Mouse (Mus musculus) G1E (cell line): ENCODE measurements around the gene Wnt2. TPM values are rescaled to one million over a fixed set of nuclear protein-coding genes. Genes with fewer than 3 reads are reported as not detected.
A peak's percentile ranks its signal among the peaks of the same experiment; 100 is the strongest.

Source experiments
- ATAC-seq: 2 replicates; pipeline ENCODE4 v1.8.0; 2016; ENCODE audit warnings: mild to moderate bottlenecking; ENCODE audit not compliant: insufficient number of reproducible peaks, poor library complexity, low FRiP score, severe bottlenecking; ENCODE audit errors: extremely low read depth
- DNase-seq: peaks from one replicate; pipeline ENCODE4 v3.0.0; 2012; ENCODE audit warnings: low spot score
- H3K27me3 ChIP-seq: 2 replicates; pipeline ENCODE4 v1.6.1; 2012; ENCODE audit warnings: mild to moderate bottlenecking, low read length, inconsistent platforms; ENCODE audit not compliant: insufficient read depth
- H3K36me3 ChIP-seq: replicated peaks from 2 replicates; pipeline ENCODE3; 2012; ENCODE audit warnings: mild to moderate bottlenecking, inconsistent platforms
- H3K4me1 ChIP-seq: 2 replicates; pipeline ENCODE4 v1.6.1; 2012; ENCODE audit warnings: low read depth, low read length, inconsistent platforms, mixed read lengths; ENCODE audit not compliant: insufficient read depth
- H3K4me3 ChIP-seq: 2 replicates; pipeline ENCODE4 v1.5.1; 2012; ENCODE audit warnings: low read depth, mild to moderate bottlenecking, inconsistent platforms, low read length, moderate library complexity, mixed read lengths
- H3K9me3 ChIP-seq: replicated peaks from 2 replicates; pipeline ENCODE4 v1.6.1; 2012; ENCODE audit warnings: inconsistent platforms
- CTCF ChIP-seq: IDR thresholded peaks from 2 replicates; pipeline ENCODE4 v1.5.1; 2012; ENCODE audit warnings: low read depth, low read length, inconsistent platforms, mixed read lengths
- GATA1 ChIP-seq: IDR thresholded peaks from 2 replicates; pipeline ENCODE4 v1.6.1; 2012; ENCODE audit warnings: borderline replicate concordance, low read length, inconsistent platforms, mixed read lengths
- GATA2 ChIP-seq: IDR thresholded peaks from 2 replicates; pipeline ENCODE4 v1.6.1; 2012; ENCODE audit warnings: low read depth, low read length, inconsistent platforms, borderline replicate concordance
- POLR2AphosphoS5 ChIP-seq: IDR thresholded peaks from 2 replicates; pipeline ENCODE4 v1.6.1; 2012; ENCODE audit warnings: low read depth, low read length, inconsistent platforms; ENCODE audit not compliant: insufficient replicate concordance
- TAL1 ChIP-seq: conservative IDR thresholded peaks from 2 replicates; pipeline ENCODE4 v1.6.1; 2012; ENCODE audit warnings: low read depth, low read length, inconsistent platforms, mixed read lengths
- polyA plus RNA-seq: library from polyadenylated mRNA; stranded (reverse); fragments of >175 nt; gene quantifications from 2 replicates; pipeline ENCODE4 v1.2.3, GENCODE M21; 2012
- total RNA-seq, 2 experiments: library from RNA; stranded (forward) in 1 of 2; stranded (reverse) in 1 of 2; fragments of 200-1000 nt in 1 of 2; fragments of >200 nt in 1 of 2; fragmentation: Nextera tagmentation in 1 of 2; gene quantifications; 2 replicates each; pipeline ENCODE4 v1.2.3; 2014 to 2017

The Wnt2 gene
- total RNA-seq (2014; fragmentation: Nextera tagmentation) (0.44 and 1.4 TPM in 2 replicates), total RNA-seq (2017) (0.23 and 0.49 TPM in 2 replicates), polyA plus RNA-seq (0.04 TPM in 2 replicates)

GRCm38 (mm10) chr6:18029746-18030656 lies at the start of gene Wnt2:
Wnt2 (minus strand) TSS chr6:18030585.
- peak within 1 kb of the TSS; percentile 63 for H3K4me3 ChIP-seq
- ATAC-seq: peak; percentile 66
- H3K9me3 ChIP-seq: no peaks in the 10 kb centered on the region
- H3K36me3 ChIP-seq: no peaks in the 10 kb centered on the region
- no peak for TF ChIP-seq TAL1
- TF ChIP-seq GATA2: no peak
- TF ChIP-seq CTCF: no peak
- no peak for TF ChIP-seq GATA1
- TF ChIP-seq POLR2AphosphoS5: no peak
- H3K27me3 ChIP-seq: peaks cover 46% of the 10 kb centered on the region
- peak; percentile 42 for DNase-seq
- peaks cover 23% of the 10 kb centered on the region for H3K4me1 ChIP-seq

- H3K4me1 ChIP-seq: peaks cover 12% of the 10 kb centered on the region
- no peaks in the 10 kb centered on the region for H3K27me3 ChIP-seq
- ATAC-seq: no peak
- H3K4me3 ChIP-seq: no peak overlapping the region
- TF ChIP-seq GATA2 (no peak), GATA1 (no peak), POLR2AphosphoS5 (no peak), TAL1 (no peak), CTCF (0 out of 2 replicates have a peak, but pooled peaks have one; percentile 8)
- peak; percentile 13 for DNase-seq
- no peaks in the 10 kb centered on the region for H3K36me3 ChIP-seq
- H3K9me3 ChIP-seq: no peaks in the 10 kb centered on the region
Measured at GRCm38 (mm10) chr6:18078615-18079014, 48.2 kb upstream of the Wnt2 start.

- Histone ChIP-seq H3K27me3 (no peaks in the 10 kb centered on the region), H3K4me1 (peaks cover 12% of the 10 kb centered on the region), H3K9me3 (no peaks in the 10 kb centered on the region), H3K4me3 (no peak overlapping the region), H3K36me3 (no peaks in the 10 kb centered on the region)
- DNase-seq: no peak
- TF ChIP-seq GATA2 (no peak), GATA1 (no peak), POLR2AphosphoS5 (no peak), CTCF (no peak), TAL1 (no peak)
- ATAC-seq: no peak
Measured at GRCm38 (mm10) chr6:18076986-18077385, 46.6 kb upstream of the Wnt2 start.

GRCm38 (mm10) chr6:18076577-18076976 lies 46.2 kb upstream of the Wnt2 start:
- ATAC-seq: peak; percentile 60
- TF ChIP-seq GATA1: no peak
- peak; percentile 19; the same call in 1 of the 2 replicates for TF ChIP-seq TAL1
- TF ChIP-seq POLR2AphosphoS5: no peak

GRCm38 (mm10) chr6:18057899-18058298 lies 27.5 kb upstream of the Wnt2 start:
- Histone ChIP-seq H3K4me3 (no peak overlapping the region), H3K9me3 (no peaks in the 10 kb centered on the region), H3K36me3 (no peaks in the 10 kb centered on the region), H3K4me1 (no peaks in the 10 kb centered on the region), H3K27me3 (peaks cover 3% of the 10 kb centered on the region; the same call in 1 of the 2 replicates)
- DNase-seq (no peak), ATAC-seq (no peak)
- TF ChIP-seq CTCF (no peak), TAL1 (no peak), GATA1 (no peak), POLR2AphosphoS5 (no peak), GATA2 (no peak)

More at GRCm38 (mm10) chr6:18076577-18076976, 46.2 kb upstream of the Wnt2 start:
- Histone ChIP-seq H3K4me3 (no peak overlapping the region), H3K27me3 (no peaks in the 10 kb centered on the region), H3K4me1 (peaks cover 12% of the 10 kb centered on the region), H3K36me3 (no peaks in the 10 kb centered on the region), H3K9me3 (no peaks in the 10 kb centered on the region)
- DNase-seq: no peak

GRCm38 (mm10) chr6:18051702-18052101 lies 21.3 kb upstream of the Wnt2 start:
- Histone ChIP-seq H3K36me3 (no peaks in the 10 kb centered on the region), H3K4me3 (no peak overlapping the region), H3K27me3 (peaks cover 12% of the 10 kb centered on the region), H3K9me3 (no peaks in the 10 kb centered on the region), H3K4me1 (no peaks in the 10 kb centered on the region)
- no peak for DNase-seq
- ATAC-seq: no peak
- TF ChIP-seq CTCF: no peak
- no peak for TF ChIP-seq GATA2
- TF ChIP-seq GATA1: no peak
- no peak for TF ChIP-seq POLR2AphosphoS5
- no peak for TF ChIP-seq TAL1
